Mouse (Mus musculus): ENCODE results near the gene Fgfr4.
"Not testable (repeated sequence)": the region's sequence is repeated elsewhere in the genome, so short reads cannot be mapped to it uniquely, and the experiment has no call there.

The Fgfr4 gene

DNA sequence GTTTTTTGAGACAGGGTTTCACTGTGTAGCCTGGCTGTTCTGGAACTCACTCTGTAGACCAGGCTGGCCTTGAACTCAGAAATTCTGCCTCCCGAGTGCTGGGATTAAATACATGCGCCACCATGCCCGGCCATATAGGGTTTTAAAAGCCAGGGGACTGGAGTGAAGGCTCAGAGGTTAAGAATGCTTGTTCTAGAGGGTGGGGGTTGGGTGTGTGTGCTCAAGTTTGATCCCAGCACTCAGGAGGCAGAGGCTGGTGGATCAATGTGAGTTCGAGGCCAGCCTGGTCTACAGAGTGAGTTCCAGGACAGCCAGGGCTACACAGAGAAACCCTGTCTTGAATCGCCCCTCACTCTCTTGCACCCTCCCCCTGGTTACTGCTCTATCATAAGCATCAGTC lies 39.1 kb downstream of the Fgfr4 start:
- Histone ChIP-seq H3K36me3 (ENCODE audit: insufficient read depth, low read length) (no peaks in the 10 kb centered on the region), H3K4me1 (replicated peaks; ENCODE audit: low read depth, low read length) (peaks cover 37% of the 10 kb centered on the region), H3K4me3 (replicated peaks; ENCODE audit: low read length) (peak overlapping the region; percentile 86), H3K27me3 (ENCODE audit: insufficient read depth, low read length) (no peaks in the 10 kb centered on the region), H3K9me3 (ENCODE audit: low read length) (no peaks in the 10 kb centered on the region)
- TF ChIP-seq CTCF (conservative IDR thresholded peaks at IDR 0.05; ENCODE audit: low read length) (no peak), NANOG (IDR thresholded peaks at IDR 0.05; ENCODE audit: borderline replicate concordance, low read length) (no peak), POU5F1 (IDR thresholded peaks at IDR 0.05; ENCODE audit: borderline replicate concordance, low read length) (no peak)

DNA sequence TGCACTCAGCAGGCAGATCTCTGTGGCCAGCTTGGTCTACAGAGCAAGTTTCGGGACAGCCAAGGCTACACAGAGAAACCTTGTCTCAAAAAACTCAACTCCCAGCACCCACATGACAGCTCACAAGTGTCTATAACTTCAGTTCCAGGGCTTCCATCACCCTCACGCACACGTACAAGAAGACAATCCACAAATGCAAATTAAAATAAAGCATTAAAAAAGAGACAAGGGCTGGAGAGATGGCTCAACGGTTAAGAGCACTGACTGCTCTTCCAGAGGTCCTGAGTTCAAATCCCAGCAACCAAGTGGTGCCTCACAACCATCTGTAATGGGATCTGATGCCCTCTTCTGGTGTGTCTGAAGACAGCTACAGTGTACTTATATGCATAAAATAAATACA lies 50.3 kb downstream of the Fgfr4 start:
- H3K4me1 ChIP-seq (replicated peaks; ENCODE audit: low read depth, low read length) = peaks cover 94% of the 10 kb centered on the region
- H3K27me3 ChIP-seq (ENCODE audit: insufficient read depth, low read length); H3K36me3 ChIP-seq (ENCODE audit: insufficient read depth, low read length); H3K9me3 ChIP-seq (ENCODE audit: low read length); H3K4me3 ChIP-seq (replicated peaks; ENCODE audit: low read length): not testable (repeated sequence)

DNA sequence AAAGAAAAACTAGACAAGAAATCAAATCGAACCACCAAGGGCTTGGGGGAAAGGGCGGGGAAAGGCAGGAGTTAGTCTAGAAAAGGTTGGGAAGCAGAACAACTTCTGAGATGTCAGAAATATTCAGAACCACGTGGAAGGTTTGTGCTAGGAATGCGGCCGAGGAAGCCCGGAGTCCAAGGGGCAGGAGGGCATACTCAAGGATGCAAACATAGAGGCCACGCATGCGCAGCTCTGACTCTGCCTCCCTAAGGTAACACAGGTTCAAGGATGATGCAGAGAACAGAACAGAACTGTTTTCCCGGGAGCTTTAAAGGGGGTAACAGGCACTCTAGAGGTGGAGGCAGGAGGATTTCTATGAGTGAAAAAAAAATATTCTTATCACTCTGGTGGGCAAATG lies 51.3 kb downstream of the Fgfr4 start:
- Histone ChIP-seq H3K4me3 (replicated peaks; ENCODE audit: low read length) (peak overlapping the region; percentile 14; the same call in 1 of the 2 replicates), H3K36me3 (ENCODE audit: insufficient read depth, low read length) (no peaks in the 10 kb centered on the region), H3K9me3 (ENCODE audit: low read length) (no peaks in the 10 kb centered on the region), H3K27me3 (ENCODE audit: insufficient read depth, low read length) (no peaks in the 10 kb centered on the region), H3K4me1 (replicated peaks; ENCODE audit: low read depth, low read length) (peaks cover 95% of the 10 kb centered on the region)
- TF ChIP-seq POU5F1 (IDR thresholded peaks at IDR 0.05; ENCODE audit: borderline replicate concordance, low read length) = no peak
- TF ChIP-seq CTCF (conservative IDR thresholded peaks at IDR 0.05; ENCODE audit: low read length) = no peak
- TF ChIP-seq NANOG (IDR thresholded peaks at IDR 0.05; ENCODE audit: borderline replicate concordance, low read length) = no peak

DNA sequence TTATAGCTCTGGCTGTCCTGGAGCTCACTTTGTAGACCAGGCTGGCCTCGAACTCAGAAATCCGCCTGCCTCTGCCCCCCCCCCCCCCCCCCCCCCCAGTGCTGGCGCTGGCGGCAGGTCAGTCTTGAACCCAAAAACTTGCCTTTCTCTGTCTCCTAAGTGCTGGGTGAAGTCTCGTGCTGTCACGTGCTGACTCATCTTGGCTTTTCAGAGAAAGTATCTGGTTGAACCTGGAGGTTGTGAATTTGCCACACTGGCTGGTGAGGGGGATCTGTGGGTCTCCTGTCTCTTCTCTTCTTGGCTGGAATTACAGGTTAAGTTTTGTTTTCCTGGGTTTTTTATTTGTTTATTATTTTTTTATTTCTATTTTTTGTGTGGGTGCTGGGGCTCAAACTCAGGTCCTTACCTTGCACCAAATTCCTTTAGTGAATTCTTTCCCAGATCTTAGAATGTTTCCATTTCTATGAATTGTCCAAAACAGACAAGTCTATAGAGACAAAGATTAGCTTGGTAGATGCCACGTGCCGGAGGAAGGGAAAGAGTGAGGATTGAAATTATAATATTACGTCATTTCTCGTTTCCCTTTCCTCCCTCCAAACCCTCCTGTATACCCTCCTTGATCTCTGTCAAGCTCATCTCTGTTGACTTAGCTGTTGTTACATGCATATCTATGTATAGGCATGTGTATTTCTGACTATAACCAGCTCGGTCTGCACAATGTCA lies 52.4 kb downstream of the Fgfr4 start:
- Histone ChIP-seq H3K9me3 (ENCODE audit: low read length) (no peaks in the 10 kb centered on the region), H3K4me1 (replicated peaks; ENCODE audit: low read depth, low read length) (peaks cover 96% of the 10 kb centered on the region), H3K36me3 (ENCODE audit: insufficient read depth, low read length) (no peaks in the 10 kb centered on the region), H3K27me3 (ENCODE audit: insufficient read depth, low read length) (no peaks in the 10 kb centered on the region), H3K4me3 (replicated peaks; ENCODE audit: low read length) (peak overlapping the region; percentile 13; the same call in 1 of the 2 replicates)
- TF ChIP-seq NANOG (IDR thresholded peaks at IDR 0.05; ENCODE audit: borderline replicate concordance, low read length) (no peak), POU5F1 (IDR thresholded peaks at IDR 0.05; ENCODE audit: borderline replicate concordance, low read length) (no peak), CTCF (conservative IDR thresholded peaks at IDR 0.05; ENCODE audit: low read length) (no peak)

DNA sequence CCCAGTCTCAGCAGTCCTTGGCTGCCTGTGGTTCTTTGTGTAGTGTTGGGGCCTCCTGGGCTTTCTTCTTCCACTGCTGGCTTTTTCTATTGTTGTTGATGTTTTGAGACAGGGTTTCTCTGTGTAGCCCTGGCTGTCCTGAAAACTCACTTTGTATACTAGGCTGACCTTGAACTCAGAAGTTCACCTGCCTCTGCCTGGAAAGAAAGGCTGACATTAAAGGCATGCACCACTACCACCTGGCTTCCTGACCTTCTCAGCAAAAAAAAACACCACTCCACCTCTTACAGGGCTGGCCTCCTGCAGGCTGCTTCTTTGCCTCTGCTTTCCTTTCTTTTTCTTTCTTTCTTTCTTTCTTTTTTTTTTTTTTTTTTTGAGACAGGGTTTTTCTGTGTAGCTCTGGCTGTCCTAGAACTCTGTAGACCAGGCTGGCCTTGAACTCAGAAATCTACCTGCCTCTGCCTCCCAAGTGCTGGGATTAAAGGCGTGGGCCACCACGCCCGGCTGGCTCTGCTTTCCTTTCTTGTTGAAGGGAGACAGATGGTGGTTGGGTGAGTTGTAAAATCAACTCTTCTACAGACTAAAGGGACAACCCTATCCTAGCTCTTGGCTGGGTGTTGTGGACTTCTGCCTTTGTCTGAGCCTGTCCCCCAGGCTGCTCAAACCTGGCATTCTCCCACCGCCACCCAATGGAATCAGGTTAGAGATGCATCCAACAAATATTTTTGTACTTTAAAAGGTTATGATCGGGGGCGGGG lies 53.2 kb downstream of the Fgfr4 start:
- TF ChIP-seq NANOG (IDR thresholded peaks at IDR 0.05; ENCODE audit: borderline replicate concordance, low read length) (peak; percentile 15; the same call in 1 of the 2 replicates), CTCF (conservative IDR thresholded peaks at IDR 0.05; ENCODE audit: low read length) (no peak)
- H3K36me3 ChIP-seq (ENCODE audit: insufficient read depth, low read length) = no peaks in the 10 kb centered on the region
- peak overlapping the region; percentile 13; the same call in 1 of the 2 replicates for H3K4me3 ChIP-seq (replicated peaks; ENCODE audit: low read length)
- no peaks in the 10 kb centered on the region for H3K27me3 ChIP-seq (ENCODE audit: insufficient read depth, low read length)
- H3K4me1 ChIP-seq (replicated peaks; ENCODE audit: low read depth, low read length) = peaks cover 89% of the 10 kb centered on the region
- no peaks in the 10 kb centered on the region for H3K9me3 ChIP-seq (ENCODE audit: low read length)

DNA sequence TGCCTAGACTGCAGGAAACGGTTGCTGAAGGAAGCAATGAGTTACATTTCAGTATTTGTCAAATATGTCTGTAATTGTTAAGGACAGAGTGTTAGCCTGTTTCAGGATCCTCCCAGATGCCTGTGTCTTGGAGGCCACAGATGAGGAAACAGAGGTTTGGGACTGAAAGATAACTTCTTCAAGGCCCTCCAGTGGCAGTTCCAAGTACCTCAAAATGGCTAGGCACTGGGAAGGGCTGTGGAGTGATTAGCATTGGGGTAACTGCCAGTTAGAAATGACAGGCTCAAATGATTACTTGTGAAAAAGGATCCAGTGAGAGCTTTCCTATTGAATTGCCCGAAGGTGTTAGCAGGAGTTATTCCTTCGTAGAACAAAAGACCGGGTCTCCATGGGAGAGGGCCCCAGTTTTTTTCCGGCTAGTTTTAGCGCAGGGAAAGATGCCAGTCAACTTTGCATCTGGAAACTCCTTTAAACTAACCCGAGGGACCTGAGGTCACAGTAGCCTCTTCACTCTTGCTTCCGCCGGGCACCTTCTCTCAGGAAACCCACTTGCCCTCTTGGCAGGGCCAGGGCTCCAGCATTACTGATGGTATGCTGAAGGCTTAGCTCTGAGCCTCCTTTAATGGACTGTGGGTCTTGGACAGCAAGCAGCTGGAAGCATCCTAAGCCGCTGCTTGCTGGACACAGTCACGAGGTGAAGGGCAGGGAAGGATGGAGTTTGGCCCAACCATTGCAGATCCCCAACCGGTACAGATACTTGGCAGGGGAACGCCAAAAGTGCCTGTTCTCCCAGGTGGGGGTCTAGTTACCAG lies 56.6 kb downstream of the Fgfr4 start:
- no peak for TF ChIP-seq POU5F1 (IDR thresholded peaks at IDR 0.05; ENCODE audit: borderline replicate concordance, low read length)
- TF ChIP-seq NANOG (IDR thresholded peaks at IDR 0.05; ENCODE audit: borderline replicate concordance, low read length) = no peak
- 0 out of 2 replicates have a peak, but pooled peaks have one; percentile 6 for TF ChIP-seq CTCF (conservative IDR thresholded peaks at IDR 0.05; ENCODE audit: low read length)
- H3K4me3 ChIP-seq (replicated peaks; ENCODE audit: low read length) = peak overlapping the region; percentile 85
- H3K36me3 ChIP-seq (ENCODE audit: insufficient read depth, low read length) = peaks cover 14% of the 10 kb centered on the region
- H3K27me3 ChIP-seq (ENCODE audit: insufficient read depth, low read length) = no peaks in the 10 kb centered on the region
- H3K9me3 ChIP-seq (ENCODE audit: low read length) = no peaks in the 10 kb centered on the region
- H3K4me1 ChIP-seq (replicated peaks; ENCODE audit: low read depth, low read length) = peaks cover 67% of the 10 kb centered on the region

DNA sequence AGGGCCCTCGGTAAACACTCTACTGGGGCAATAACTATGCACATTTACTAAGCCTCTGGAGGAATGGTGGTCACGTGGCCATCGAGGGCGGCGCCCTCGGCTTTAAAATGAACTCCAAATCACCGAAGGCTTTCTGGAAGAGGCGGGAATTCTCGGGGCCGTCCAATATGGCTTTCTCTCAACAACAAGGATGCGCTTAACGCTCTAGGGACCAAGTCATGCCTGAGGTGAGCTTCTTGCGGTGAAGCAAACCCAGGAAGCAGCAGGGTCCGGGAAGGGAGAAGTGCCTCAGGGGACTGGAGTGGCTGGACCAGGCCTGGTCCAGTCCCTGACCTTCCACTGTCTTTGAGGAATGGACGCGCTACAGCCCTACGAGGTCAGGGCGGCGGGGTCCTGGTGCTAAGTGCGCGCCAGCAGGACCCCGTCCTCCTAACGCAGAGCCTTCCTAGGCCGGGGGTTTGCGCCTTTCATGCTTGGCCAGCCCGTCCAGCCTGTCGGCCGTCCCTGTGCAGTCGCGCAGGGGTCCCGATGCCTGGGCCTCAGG lies 57.3 kb downstream of the Fgfr4 start, which contains the start of gene Nsd1:
TSS of gene Nsd1 (plus strand) at position 134 of the 544 bp plus-strand sequence.
- peaks cover 20% of the 10 kb centered on the region for H3K36me3 ChIP-seq (ENCODE audit: insufficient read depth, low read length)
- peak within 1 kb of the TSS; percentile 85 for H3K4me3 ChIP-seq (replicated peaks; ENCODE audit: low read length)
- no peaks in the 10 kb centered on the region for H3K9me3 ChIP-seq (ENCODE audit: low read length)
- H3K27me3 ChIP-seq (ENCODE audit: insufficient read depth, low read length) = no peaks in the 10 kb centered on the region
- H3K4me1 ChIP-seq (replicated peaks; ENCODE audit: low read depth, low read length) = peaks cover 67% of the 10 kb centered on the region
- no peak for TF ChIP-seq POU5F1 (IDR thresholded peaks at IDR 0.05; ENCODE audit: borderline replicate concordance, low read length)
- no peak for TF ChIP-seq CTCF (conservative IDR thresholded peaks at IDR 0.05; ENCODE audit: low read length)
- TF ChIP-seq NANOG (IDR thresholded peaks at IDR 0.05; ENCODE audit: borderline replicate concordance, low read length) = no peak
